8 mouse cellular contexts compared by ENCODE assay signal in genomic region chrX:95956497-95957293, GRCm38 (mm10). TPM values are rescaled to one million over a fixed set of nuclear protein-coding genes. Genes with fewer than 3 reads are reported as not detected.
DNase-seq lines count a peak whose midpoint lies in the region; ATAC-seq lines count a peak whose summit lies in the region.

Las1l (minus strand) TSS chrX:95956962.

- DNase-seq in c-Kit-negative CD71-positive TER-119-positive erythroid progenitor cells, embryonic 14.5 days (ENCODE audit: low read depth, low spot score): peak; percentile 82
- peak; percentile 93 for DNase-seq in fibroblast of lung, adult 2 months (ENCODE audit: low read depth)
- DNase-seq in kidney, postnatal 14 days: peak; percentile 94
- peak; percentile 88 for DNase-seq in liver, embryonic 13.5 days
- peak; percentile 73 for DNase-seq in neural tube, embryonic 10.5 days (ENCODE audit: extremely low spot score, low spot score)

- 21% methylated on average over 42 of the region's 42 CpGs for WGBS in heart, embryonic 14.5 days
- WGBS in liver, embryonic 13.5 days (ENCODE audit: insufficient replicate concordance): 14% methylated on average over 42 of the region's 42 CpGs
- WGBS in stomach, embryonic 16.5 days: 15% methylated on average over 42 of the region's 42 CpGs

- peak within 1 kb of the TSS; percentile 61 to 79 for H3K4me3 ChIP-seq in heart, embryonic 14.5 days (ENCODE audit: control insufficient read depth in 1 of 2, insufficient read depth in 1 of 2, low read depth in 1 of 2, low read length in 2 of 2)
- H3K4me3 ChIP-seq in liver, embryonic 13.5 days (replicated peaks): peak within 1 kb of the TSS; percentile 69
- peak within 1 kb of the TSS; percentile 64 for H3K4me3 ChIP-seq in stomach, embryonic 16.5 days (replicated peaks; ENCODE audit: low read length)

- peak within 1 kb of the TSS; percentile 63 to 69 for H3K27ac ChIP-seq in heart, embryonic 14.5 days (replicated peaks in 1 of 2; ENCODE audit: control insufficient read depth in 1 of 2, insufficient read depth in 1 of 2, low read depth in 2 of 2, low read length in 2 of 2)
- H3K27ac ChIP-seq in liver, embryonic 13.5 days: peak within 1 kb of the TSS; percentile 47; the same call in 1 of the 2 replicates
- H3K27ac ChIP-seq in stomach, embryonic 16.5 days (ENCODE audit: low read length): peak within 1 kb of the TSS; percentile 49; the same call in 1 of the 2 replicates

- H3K27me3 ChIP-seq in heart, embryonic 14.5 days (ENCODE audit: control insufficient read depth, insufficient read depth, low read length): no peaks in the 10 kb centered on the region
- no peaks in the 10 kb centered on the region for H3K27me3 ChIP-seq in liver, embryonic 13.5 days
- H3K27me3 ChIP-seq in stomach, embryonic 16.5 days (ENCODE audit: control insufficient read depth, insufficient read depth, low read length): no peaks in the 10 kb centered on the region

- H3K4me1 ChIP-seq in heart, embryonic 14.5 days (ENCODE audit: control insufficient read depth in 2 of 2, insufficient read depth in 2 of 2, low read length in 2 of 2): peaks cover 0 to 2% of the 10 kb centered on the region in 2 experiments; a peak in 2 of 4 replicates
- peaks cover 8% of the 10 kb centered on the region for H3K4me1 ChIP-seq in liver, embryonic 13.5 days (replicated peaks)
- H3K4me1 ChIP-seq in stomach, embryonic 16.5 days (ENCODE audit: control insufficient read depth, insufficient read depth, low read length): no peaks in the 10 kb centered on the region

- no peaks in the 10 kb centered on the region for H3K9me3 ChIP-seq in heart, embryonic 14.5 days (ENCODE audit: control insufficient read depth, low read length)
- no peaks in the 10 kb centered on the region for H3K9me3 ChIP-seq in liver, embryonic 13.5 days (replicated peaks)
- no peaks in the 10 kb centered on the region for H3K9me3 ChIP-seq in stomach, embryonic 16.5 days (replicated peaks; ENCODE audit: control insufficient read depth, low read length)

- peak; percentile 98 for ATAC-seq in CD4-positive, CD25-positive, alpha-beta regulatory T cell, adult 4 months
- ATAC-seq in heart, embryonic 14.5 days (ENCODE audit: insufficient number of reproducible peaks, insufficient read depth, low FRiP score, low read depth): peak; percentile 99
- ATAC-seq in liver, embryonic 13.5 days (ENCODE audit: low read depth): peak; percentile 99
- ATAC-seq in stomach, embryonic 16.5 days (ENCODE audit: insufficient read depth, low FRiP score): peak; percentile 100

- H3K4me2 ChIP-seq in heart, embryonic 14.5 days (ENCODE audit: low read length): peak within 1 kb of the TSS; percentile 72
- H3K4me2 ChIP-seq in liver, embryonic 13.5 days: peak within 1 kb of the TSS; percentile 73
- H3K4me2 ChIP-seq in stomach, embryonic 16.5 days (ENCODE audit: low read depth, low read length): peak within 1 kb of the TSS; percentile 59

- peak within 1 kb of the TSS; percentile 76 for H3K9ac ChIP-seq in heart, embryonic 14.5 days (ENCODE audit: low read length)
- peak within 1 kb of the TSS; percentile 74 for H3K9ac ChIP-seq in liver, embryonic 13.5 days
- peak within 1 kb of the TSS; percentile 72 for H3K9ac ChIP-seq in stomach, embryonic 16.5 days (ENCODE audit: low read length)

- peaks cover 10% of the 10 kb centered on the region; the same call in 1 of the 2 replicates for H3K36me3 ChIP-seq in heart, embryonic 14.5 days (ENCODE audit: control insufficient read depth, insufficient read depth, low read length)
- 0 out of 2 replicates have a peak, but pooled peaks cover 13% of the 10 kb centered on the region for H3K36me3 ChIP-seq in liver, embryonic 13.5 days
- H3K36me3 ChIP-seq in stomach, embryonic 16.5 days (ENCODE audit: control insufficient read depth, insufficient read depth, low read length): no peaks in the 10 kb centered on the region

RNA-seq across cellular contexts. Expression of gene Las1l, which starts in this region (rescaled TPM):
- 100 to 1,000 TPM in 1 of 2 experiments, 10 to 100 TPM in 1; 57.8 to 125 TPM for polyA plus RNA-seq in CD4-positive, CD25-positive, alpha-beta regulatory T cell, adult 4 months (2017; shearing (Covaris generic))
- 37.6 and 41.5 TPM in 2 replicates for polyA plus RNA-seq in heart, embryonic 14.5 days (2014; fragmentation: Nextera tagmentation; extraction: Ambion mirVana)
- 42.1 and 46.8 TPM in 2 replicates for polyA plus RNA-seq in liver, embryonic 13.5 days (2015; fragmentation: Nextera tagmentation; extraction: Ambion mirVana)
- polyA plus RNA-seq in stomach, embryonic 16.5 days (2015; fragmentation: Nextera tagmentation; extraction: Ambion mirVana): 56.1 and 56.4 TPM in 2 replicates

Comparison
In these comparisons a context has a peak if more than half of its experiments do, and no peak if none do; other contexts are left out.
1. Peak in every context shown above with its lines: DNase-seq, ATAC-seq, H3K4me3 ChIP-seq and H3K27ac ChIP-seq.